Mouse (Mus musculus) liver, adult 2 months (tissue): ENCODE measurements at regions not wholly inside any gene's neighbourhood (a gene's known extent, or its start where the extent isn't known, plus 50 kb on each side); places are given as distances from the start of the nearest gene placed in this dataset.

ENCODE experiments used
- CTCF ChIP-seq: fragments of 200-500 bp; IDR thresholded peaks from 2 replicates; pipeline ENCODE4 v1.5.1; 2011; ENCODE audit warnings: low read depth, low read length, control low read depth
- POLR2A ChIP-seq: fragments of 200-500 bp; IDR thresholded peaks from 2 replicates; pipeline ENCODE4 v1.6.1; 2011; ENCODE audit warnings: low read length, control low read depth; ENCODE audit not compliant: insufficient read depth; ENCODE audit errors: extremely low read depth

GRCm38 (mm10) chr5:111626273-111626798 lies 107.4 kb upstream of the Gm26897 start:
- TF ChIP-seq CTCF (no peak), POLR2A (no peak)
